Mouse (Mus musculus) heart, adult 2 months (tissue): ENCODE results near the gene Plekhf1.

Source experiments
- CTCF ChIP-seq: fragments of 200-600 bp; IDR thresholded peaks from 2 replicates; pipeline ENCODE4 v1.8.1; 2022; ENCODE audit warnings: antibody characterized with exemption, mild to moderate bottlenecking, moderate library complexity
- POLR2A ChIP-seq: fragments of 200-500 bp; IDR thresholded peaks from 2 replicates; pipeline ENCODE4 v1.6.1; 2011; ENCODE audit warnings: mild to moderate bottlenecking, low read depth, low read length, control low read depth; ENCODE audit not compliant: insufficient read depth

DNA sequence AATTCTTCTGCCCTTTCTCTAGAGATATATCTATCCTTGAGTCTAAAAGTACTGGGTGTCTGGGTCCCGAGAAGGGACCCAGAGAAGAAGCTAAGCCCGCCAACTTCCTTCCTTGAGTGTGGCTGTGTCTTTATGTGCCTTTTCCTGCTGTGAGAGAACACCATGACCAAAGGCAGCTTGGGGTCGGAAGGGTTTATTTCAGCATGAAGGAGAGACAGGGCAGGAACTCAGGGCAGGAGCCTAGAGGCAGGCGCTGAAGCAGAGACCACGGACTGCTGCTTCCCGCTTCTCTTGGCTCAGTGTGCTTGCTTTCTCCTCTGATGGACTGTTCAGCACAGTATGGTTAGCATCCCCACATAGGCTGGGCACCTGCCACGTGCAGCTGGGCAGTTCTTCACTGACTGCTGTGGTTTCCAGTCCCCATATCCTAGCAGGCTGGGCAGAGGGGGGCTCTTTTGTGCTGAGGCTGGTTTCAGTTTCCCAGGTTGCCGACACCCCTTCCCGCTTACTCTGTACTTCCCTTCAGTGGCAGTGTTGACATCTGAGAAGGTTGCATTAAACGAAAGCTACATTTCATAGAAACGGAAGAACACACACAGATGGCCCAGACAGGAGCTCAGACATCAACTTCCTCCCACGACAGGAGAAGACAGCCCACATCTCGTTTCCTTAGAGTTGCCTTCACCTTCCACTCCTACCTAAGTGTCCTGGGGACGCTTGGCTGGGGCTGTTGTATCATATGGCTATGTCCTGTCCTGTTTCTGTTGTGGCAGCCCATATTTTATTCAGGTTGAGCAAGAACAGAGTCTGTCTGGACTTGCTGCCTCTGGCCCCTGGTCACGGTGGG, 38.5 kb downstream of the Plekhf1 start:
- TF ChIP-seq CTCF = no peak
- TF ChIP-seq POLR2A = no peak
